Mouse (Mus musculus): ENCODE measurements around the gene Thap3.

Thap3 gene

GRCm38 (mm10) chr4:152013036-152013813, 24.4 kb upstream of the Thap3 start:
- H3K36me3 ChIP-seq (ENCODE audit: control insufficient read depth, insufficient read depth, low read length, poor library complexity, severe bottlenecking) = peaks cover 2% of the 10 kb centered on the region
- DNase-seq (ENCODE audit: low read depth, low spot score) = no peak
- no peaks in the 10 kb centered on the region for H3K27me3 ChIP-seq (ENCODE audit: control insufficient read depth, insufficient read depth, low read length, poor library complexity, severe bottlenecking)

DNA sequence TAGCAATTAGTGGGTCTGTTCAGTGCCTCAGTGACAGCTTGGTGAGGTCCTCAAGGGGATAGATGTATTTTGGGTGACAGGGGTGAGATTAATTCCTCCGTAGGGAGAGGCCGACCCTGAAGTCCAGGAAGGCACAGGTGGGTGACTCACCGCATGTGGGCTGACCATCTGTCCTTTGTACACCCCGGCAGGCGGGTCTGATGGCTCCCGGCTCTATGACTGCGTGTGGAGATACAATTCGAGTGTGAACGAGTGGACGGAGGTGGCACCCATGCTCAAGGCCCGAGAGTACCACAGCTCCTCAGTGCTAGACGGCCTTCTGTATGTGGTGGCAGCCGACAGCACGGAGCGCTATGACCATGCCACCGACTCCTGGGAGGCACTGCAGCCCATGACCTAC, 23.3 kb upstream of the Thap3 start:
- peaks cover 2% of the 10 kb centered on the region for H3K36me3 ChIP-seq (ENCODE audit: control insufficient read depth, insufficient read depth, low read length, poor library complexity, severe bottlenecking)
- DNase-seq (ENCODE audit: low read depth, low spot score) = no peak
- no peaks in the 10 kb centered on the region for H3K27me3 ChIP-seq (ENCODE audit: control insufficient read depth, insufficient read depth, low read length, poor library complexity, severe bottlenecking)

- Histone ChIP-seq H3K27me3 (ENCODE audit: control insufficient read depth, insufficient read depth, low read length, poor library complexity, severe bottlenecking) (no peaks in the 10 kb centered on the region), H3K36me3 (ENCODE audit: control insufficient read depth, insufficient read depth, low read length, poor library complexity, severe bottlenecking) (peaks cover 2% of the 10 kb centered on the region)
- no peak for DNase-seq (ENCODE audit: low read depth, low spot score)
These were observed 22.5 kb upstream of the Thap3 start for GRCm38 (mm10) chr4:152011171-152011760.

GRCm38 (mm10) chr4:152010707-152011134, 21.9 kb upstream of the Thap3 start:
- Histone ChIP-seq H3K27me3 (ENCODE audit: control insufficient read depth, insufficient read depth, low read length, poor library complexity, severe bottlenecking) (no peaks in the 10 kb centered on the region), H3K36me3 (ENCODE audit: control insufficient read depth, insufficient read depth, low read length, poor library complexity, severe bottlenecking) (peaks cover 2% of the 10 kb centered on the region)
- no peak for DNase-seq (ENCODE audit: low read depth, low spot score)

DNA sequence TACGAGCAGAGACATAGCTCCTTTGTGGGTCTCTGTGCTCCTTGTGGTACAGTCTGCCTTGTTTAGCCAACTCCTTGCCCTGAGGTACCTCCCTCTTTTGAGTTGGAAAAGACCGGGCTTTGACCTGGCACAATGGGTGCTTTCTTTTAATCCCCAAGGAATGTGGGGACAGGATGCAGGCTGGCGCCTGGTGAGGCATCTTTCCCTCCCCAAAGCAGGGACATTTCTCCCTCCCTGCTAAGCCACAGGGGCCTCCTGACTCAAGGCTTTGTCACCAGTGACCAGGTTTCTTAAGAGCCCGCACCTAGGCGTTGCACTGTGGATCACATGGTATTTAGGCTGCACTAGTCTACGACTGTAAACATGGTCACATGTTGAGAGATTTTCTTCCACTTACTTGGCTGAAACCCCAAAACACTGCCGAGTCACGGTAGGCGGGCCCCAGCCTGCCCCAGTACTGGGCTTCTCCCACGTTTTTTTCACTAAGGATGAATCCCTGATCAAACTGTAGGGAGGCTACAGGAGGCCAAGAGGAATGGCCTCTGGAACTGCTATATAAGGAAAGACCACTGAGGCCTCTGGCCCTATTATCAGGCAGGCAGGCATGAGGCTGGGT, 21.4 kb upstream of the Thap3 start:
- H3K36me3 ChIP-seq (ENCODE audit: control insufficient read depth, insufficient read depth, low read length, poor library complexity, severe bottlenecking) = peaks cover 2% of the 10 kb centered on the region
- no peaks in the 10 kb centered on the region for H3K27me3 ChIP-seq (ENCODE audit: control insufficient read depth, insufficient read depth, low read length, poor library complexity, severe bottlenecking)
- DNase-seq (ENCODE audit: low read depth, low spot score) = peak; percentile 49

- Histone ChIP-seq H3K27me3 (ENCODE audit: control insufficient read depth, insufficient read depth, low read length, poor library complexity, severe bottlenecking) (no peaks in the 10 kb centered on the region), H3K36me3 (ENCODE audit: control insufficient read depth, insufficient read depth, low read length, poor library complexity, severe bottlenecking) (peaks cover 2% of the 10 kb centered on the region; the same call in 1 of the 2 replicates)
- peak; percentile 52 for DNase-seq (ENCODE audit: low read depth, low spot score)
These were observed 20.6 kb upstream of the Thap3 start for GRCm38 (mm10) chr4:152009076-152010051.

- Histone ChIP-seq H3K36me3 (ENCODE audit: control insufficient read depth, insufficient read depth, low read length, poor library complexity, severe bottlenecking) (no peaks in the 10 kb centered on the region), H3K27me3 (ENCODE audit: control insufficient read depth, insufficient read depth, low read length, poor library complexity, severe bottlenecking) (no peaks in the 10 kb centered on the region)
- peak; percentile 95 for DNase-seq (ENCODE audit: low read depth, low spot score)
These were observed 19.9 kb upstream of the Thap3 start, which contains the start of gene Klhl21 for GRCm38 (mm10) chr4:152008622-152009075. Gene Klhl21, plus strand, starts transcription at chr4:152008803.

DNA sequence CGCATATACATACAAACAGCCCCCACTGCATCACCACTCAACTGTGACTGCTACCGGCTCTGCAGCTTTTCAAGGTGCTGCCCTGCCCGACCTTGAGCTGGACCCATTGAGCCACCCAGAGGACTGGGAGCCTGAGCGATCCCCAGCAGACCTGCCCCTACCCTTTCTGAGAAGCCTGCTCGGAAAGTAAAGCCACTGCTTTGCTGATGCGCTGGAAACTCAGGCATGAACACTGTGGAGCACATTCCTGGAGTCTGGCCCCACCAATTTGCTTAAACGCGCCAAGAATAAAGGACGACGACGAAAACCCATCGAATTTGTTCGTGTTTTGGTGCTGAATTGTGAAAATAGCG, 19.3 kb upstream of the Thap3 start:
- H3K27me3 ChIP-seq (ENCODE audit: control insufficient read depth, insufficient read depth, low read length, poor library complexity, severe bottlenecking) = no peaks in the 10 kb centered on the region
- DNase-seq (ENCODE audit: low read depth, low spot score) = peak; percentile 24
- no peaks in the 10 kb centered on the region for H3K36me3 ChIP-seq (ENCODE audit: control insufficient read depth, insufficient read depth, low read length, poor library complexity, severe bottlenecking)

DNA sequence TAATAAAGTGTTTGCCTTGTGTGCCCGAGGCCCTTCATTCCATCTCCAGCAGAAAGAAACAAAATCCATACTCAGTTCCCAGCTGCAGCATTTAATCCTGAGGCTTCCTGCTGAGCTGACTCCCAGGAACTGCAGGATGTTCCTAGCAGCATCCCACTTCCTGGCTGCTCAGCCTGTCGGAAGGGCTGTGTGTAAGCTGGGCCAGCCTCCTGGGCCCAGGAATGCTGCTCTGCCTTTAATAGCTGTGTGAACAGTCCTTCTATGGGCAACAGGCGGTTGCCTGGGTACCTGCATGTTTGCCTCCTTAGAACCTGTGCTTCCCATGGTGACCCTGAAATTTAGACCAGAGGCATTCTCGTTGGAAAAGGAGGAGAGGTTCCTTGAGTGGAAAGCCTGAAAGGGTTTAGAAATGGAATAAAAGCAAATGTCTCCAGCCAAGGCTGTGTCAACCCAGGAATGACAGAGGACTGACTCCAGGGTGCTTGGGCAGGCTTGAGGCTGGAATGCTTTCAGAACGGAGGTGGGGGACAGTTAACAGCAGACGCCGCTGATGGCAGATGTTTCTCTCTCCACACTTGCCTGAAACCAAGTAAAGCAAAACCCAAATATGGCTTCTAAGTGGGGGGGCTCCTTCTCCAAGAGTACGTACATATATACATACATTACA, 18.8 kb upstream of the Thap3 start:
- Histone ChIP-seq H3K27me3 (ENCODE audit: control insufficient read depth, insufficient read depth, low read length, poor library complexity, severe bottlenecking) (no peaks in the 10 kb centered on the region), H3K36me3 (ENCODE audit: control insufficient read depth, insufficient read depth, low read length, poor library complexity, severe bottlenecking) (no peaks in the 10 kb centered on the region)
- DNase-seq (ENCODE audit: low read depth, low spot score) = no peak

DNA sequence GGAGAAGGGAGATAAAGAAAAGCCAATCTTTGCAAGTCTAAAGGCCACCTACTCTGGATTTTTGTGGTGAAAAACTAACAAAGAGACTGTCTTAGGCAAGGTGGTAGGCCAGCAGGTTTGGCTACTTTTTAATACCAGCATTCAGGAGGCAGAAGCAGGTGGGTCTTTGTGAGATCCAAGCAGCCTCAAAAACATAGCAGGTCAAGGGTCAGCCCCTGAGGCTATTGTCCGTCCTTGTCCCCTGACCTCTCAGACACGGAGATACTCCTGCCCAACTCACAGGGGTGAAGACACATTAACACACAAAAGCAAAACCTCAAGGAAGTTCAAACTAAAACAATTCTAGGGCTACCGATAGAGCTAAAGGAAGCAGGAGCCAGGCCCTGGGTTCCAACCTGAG, 18.0 kb upstream of the Thap3 start:
- H3K36me3 ChIP-seq (ENCODE audit: control insufficient read depth, insufficient read depth, low read length, poor library complexity, severe bottlenecking) = no peaks in the 10 kb centered on the region
- no peak for DNase-seq (ENCODE audit: low read depth, low spot score)
- no peaks in the 10 kb centered on the region for H3K27me3 ChIP-seq (ENCODE audit: control insufficient read depth, insufficient read depth, low read length, poor library complexity, severe bottlenecking)

- peak; percentile 57 for DNase-seq (ENCODE audit: low read depth, low spot score)
- no peaks in the 10 kb centered on the region for H3K27me3 ChIP-seq (ENCODE audit: control insufficient read depth, insufficient read depth, low read length, poor library complexity, severe bottlenecking)
- no peaks in the 10 kb centered on the region for H3K36me3 ChIP-seq (ENCODE audit: control insufficient read depth, insufficient read depth, low read length, poor library complexity, severe bottlenecking)
These were observed 17.3 kb upstream of the Thap3 start for GRCm38 (mm10) chr4:152006137-152006536.

- DNase-seq (ENCODE audit: low read depth, low spot score) = no peak
These were observed 13.3 kb upstream of the Thap3 start for GRCm38 (mm10) chr4:152002063-152002462.

GRCm38 (mm10) chr4:152001335-152001734, 12.5 kb upstream of the Thap3 start:
- H3K27me3 ChIP-seq (ENCODE audit: control insufficient read depth, insufficient read depth, low read length, poor library complexity, severe bottlenecking) = no peaks in the 10 kb centered on the region
- no peak for DNase-seq (ENCODE audit: low read depth, low spot score)
- H3K36me3 ChIP-seq (ENCODE audit: control insufficient read depth, insufficient read depth, low read length, poor library complexity, severe bottlenecking) = no peaks in the 10 kb centered on the region

More at GRCm38 (mm10) chr4:152002063-152002462, 13.3 kb upstream of the Thap3 start:
- H3K27me3 ChIP-seq (ENCODE audit: control insufficient read depth, insufficient read depth, low read length, poor library complexity, severe bottlenecking) = no peaks in the 10 kb centered on the region
- H3K36me3 ChIP-seq (ENCODE audit: control insufficient read depth, insufficient read depth, low read length, poor library complexity, severe bottlenecking) = no peaks in the 10 kb centered on the region

- DNase-seq (ENCODE audit: low read depth, low spot score) = no peak
- Histone ChIP-seq H3K27me3 (ENCODE audit: control insufficient read depth, insufficient read depth, low read length, poor library complexity, severe bottlenecking) (no peaks in the 10 kb centered on the region), H3K36me3 (ENCODE audit: control insufficient read depth, insufficient read depth, low read length, poor library complexity, severe bottlenecking) (no peaks in the 10 kb centered on the region)
These were observed 12.1 kb upstream of the Thap3 start for GRCm38 (mm10) chr4:152000906-152001305.
